Mouse (Mus musculus): ENCODE measurements at regions not wholly inside any gene's neighbourhood (a gene's known extent, or its start where the extent isn't known, plus 50 kb on each side); places are given as distances from the start of the nearest gene placed in this dataset.

DNA sequence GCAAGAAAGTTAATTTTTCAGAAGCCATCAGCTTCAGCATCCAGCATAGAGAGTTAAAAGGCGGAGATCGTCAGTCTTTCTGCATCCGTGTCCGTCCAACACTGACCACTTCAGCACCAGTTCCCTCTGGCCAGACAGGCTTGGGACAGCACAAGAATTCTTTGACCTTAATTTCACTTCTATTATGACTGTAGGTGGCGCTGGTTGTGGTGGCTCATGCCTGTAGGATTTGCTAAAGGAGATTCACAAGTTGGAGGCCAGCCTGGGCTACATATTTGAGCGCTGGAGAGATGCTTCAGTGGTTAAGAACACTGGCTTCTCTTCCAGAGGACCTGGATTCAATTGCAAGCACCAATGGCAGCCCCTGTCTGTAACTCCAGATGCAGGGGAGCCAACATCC, 66.0 kb downstream of the Amer2 start:
- intact Hi-C loops (cut with DNase I): no loop called here

DNA sequence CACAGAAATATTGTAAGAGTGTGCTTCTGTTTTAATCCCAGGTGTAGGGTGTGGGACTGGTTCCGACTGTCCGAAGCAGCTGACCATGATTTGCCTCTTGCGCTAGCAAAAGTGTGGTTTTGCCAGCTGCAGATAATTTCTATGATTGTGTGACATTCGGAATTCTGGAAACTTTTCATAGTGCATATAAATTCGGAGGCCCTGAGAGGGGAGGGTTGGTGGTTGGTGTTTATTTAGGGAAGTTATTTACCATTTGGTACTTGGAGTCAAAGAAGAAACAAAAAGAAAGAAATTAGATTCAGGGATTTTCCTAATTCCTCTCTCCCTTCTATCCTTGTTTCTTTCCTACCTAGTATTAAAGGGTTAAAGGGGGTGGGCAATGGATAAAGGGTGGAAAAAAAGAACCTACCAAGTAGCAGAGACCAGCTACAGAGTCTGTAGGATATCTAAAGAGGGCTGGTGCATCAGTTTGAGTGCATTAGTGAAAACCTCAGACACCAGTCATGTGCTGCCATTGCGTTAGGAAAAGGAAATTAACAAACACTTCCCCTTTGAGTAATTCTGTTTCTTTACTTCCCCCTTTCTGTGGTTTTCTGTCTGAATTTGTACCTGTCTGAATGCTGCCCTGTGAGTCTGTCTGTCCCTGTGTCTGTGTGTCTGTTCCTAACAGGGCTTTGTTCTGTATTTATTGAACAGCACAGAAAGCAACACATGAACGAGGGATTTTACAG, 70.9 kb downstream of the Amer2 start:
- intact Hi-C loops (cut with DNase I): no loop called here
- no peak for DNase-seq (ENCODE audit: extremely low spot score in 1 of 2, low spot score in 2 of 2)

More for the DNA sequence above, 66.0 kb downstream of the Amer2 start:
- no peak for DNase-seq (ENCODE audit: extremely low spot score in 1 of 2, low spot score in 2 of 2)

- intact Hi-C loops (cut with DNase I): no loop called here
- no peak for DNase-seq (ENCODE audit: extremely low spot score in 1 of 2, low spot score in 2 of 2)
Observed at GRCm38 (mm10) chr14:60444552-60444937, 71.5 kb downstream of the Amer2 start.

DNA sequence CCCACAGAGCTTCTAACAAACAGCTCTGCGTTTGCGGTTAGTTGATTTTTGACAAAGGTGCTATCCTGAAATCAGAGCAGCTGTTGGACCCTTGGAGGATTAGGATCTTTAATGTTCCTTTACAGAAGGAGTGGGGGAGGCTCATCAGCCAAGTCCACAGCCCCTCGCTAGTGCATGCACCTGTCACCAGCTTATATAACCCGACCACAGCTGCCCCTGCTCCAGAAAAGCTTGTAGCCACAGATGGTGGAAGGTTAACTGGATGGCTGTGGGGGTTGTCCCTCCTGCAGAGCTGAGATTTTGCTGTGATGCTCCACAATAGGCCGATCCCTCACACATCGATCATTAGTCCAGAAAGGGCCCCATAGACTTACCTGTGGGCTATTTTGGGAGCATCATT, 73.0 kb downstream of the Amer2 start:
- DNase-seq (ENCODE audit: extremely low spot score in 1 of 2, low spot score in 2 of 2): no peak
- intact Hi-C loops (cut with DNase I): no loop called here

- no peak for DNase-seq (ENCODE audit: extremely low spot score in 1 of 2, low spot score in 2 of 2)
- intact Hi-C loops (cut with DNase I): no loop called here
Observed at GRCm38 (mm10) chr14:60451216-60451615, 78.2 kb downstream of the Amer2 start.

- DNase-seq (ENCODE audit: extremely low spot score in 1 of 2, low spot score in 2 of 2): no peak
- intact Hi-C loops (cut with DNase I): no loop called here
Observed at GRCm38 (mm10) chr14:60451684-60452083, 78.6 kb downstream of the Amer2 start.

GRCm38 (mm10) chr14:60456767-60457166, 83.7 kb downstream of the Amer2 start:
- intact Hi-C loops (cut with DNase I): no loop called here
- DNase-seq (ENCODE audit: extremely low spot score in 1 of 2, low spot score in 2 of 2): no peak

GRCm38 (mm10) chr14:60484996-60485888, 112.2 kb downstream of the Amer2 start:
- intact Hi-C loops (cut with DNase I): no loop called here
- peak; percentile 64 to 87 for DNase-seq (ENCODE audit: extremely low spot score in 1 of 2, low spot score in 2 of 2)

DNA sequence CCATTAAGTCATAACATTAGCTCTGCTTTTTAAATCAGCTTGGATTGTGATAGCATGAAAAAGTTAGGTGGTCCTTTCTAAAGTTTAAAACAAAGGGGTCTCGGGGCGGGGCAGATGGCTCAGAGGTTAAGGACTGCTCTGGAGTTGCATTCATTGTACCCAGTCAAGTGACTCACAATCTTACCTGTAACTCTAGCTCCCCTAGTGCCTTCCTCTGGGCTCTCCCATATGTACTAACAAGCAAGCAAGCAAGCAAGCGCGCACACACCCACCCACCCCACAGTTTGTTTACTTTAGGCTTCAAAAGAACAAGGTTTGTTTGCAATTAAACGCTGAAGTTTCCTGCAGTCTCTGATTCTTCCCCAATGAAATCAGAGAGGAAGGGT, 112.8 kb downstream of the Amer2 start:
- DNase-seq (ENCODE audit: extremely low spot score in 1 of 2, low spot score in 2 of 2): no peak
- intact Hi-C loops (cut with DNase I): no loop called here

- intact Hi-C loops (cut with DNase I): no loop called here
- DNase-seq (ENCODE audit: extremely low spot score in 1 of 2, low spot score in 2 of 2): no peak
Observed at GRCm38 (mm10) chr14:60486278-60486935, 113.3 kb downstream of the Amer2 start.

DNA sequence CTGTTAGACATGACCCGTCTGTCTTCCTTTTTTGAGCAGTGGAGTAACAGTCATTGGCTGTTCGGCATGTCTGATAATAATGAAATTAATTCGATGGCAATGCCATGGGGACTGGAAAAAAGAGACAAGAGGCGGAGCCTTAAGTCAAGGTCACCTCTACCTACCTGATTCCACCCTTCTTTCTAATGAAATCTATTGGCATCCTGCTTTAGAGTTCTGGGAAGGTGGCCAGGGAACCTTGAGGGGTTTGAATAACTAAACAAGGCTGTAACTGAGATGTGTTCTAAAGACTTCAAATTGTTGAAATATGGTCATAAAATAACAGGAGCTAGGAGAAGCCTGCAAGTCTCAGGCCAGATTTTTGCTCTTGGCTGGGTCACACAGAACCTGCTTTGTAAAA, 116.1 kb downstream of the Amer2 start:
- intact Hi-C loops (cut with DNase I): no loop called here
- DNase-seq (ENCODE audit: extremely low spot score in 1 of 2, low spot score in 2 of 2): no peak

- DNase-seq (ENCODE audit: extremely low spot score in 1 of 2, low spot score in 2 of 2): no peak
- intact Hi-C loops (cut with DNase I): no loop called here
Observed at GRCm38 (mm10) chr14:60490886-60491285, 117.8 kb downstream of the Amer2 start.

DNA sequence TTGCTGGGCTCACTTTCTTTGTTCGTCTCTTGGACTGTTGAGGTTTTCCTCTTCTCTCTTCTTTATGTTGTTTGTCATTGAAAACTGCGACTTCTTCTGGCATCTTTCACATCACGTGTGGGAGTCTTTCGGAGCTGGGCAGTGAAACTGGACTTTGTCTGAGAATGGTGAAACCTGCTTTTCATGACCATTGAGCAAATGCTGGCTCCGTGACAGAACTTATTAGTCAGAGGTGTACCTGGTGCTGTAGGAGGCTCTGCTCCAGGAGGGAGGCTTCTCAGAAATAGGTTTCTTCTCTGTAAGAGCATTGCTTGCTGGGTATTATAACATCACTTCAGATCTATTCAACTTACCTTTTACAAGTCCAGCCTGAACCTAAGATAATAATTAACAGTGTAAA, 122.4 kb downstream of the Amer2 start:
- intact Hi-C loops (cut with DNase I): no loop called here

GRCm38 (mm10) chr14:60502552-60502951, 129.5 kb downstream of the Amer2 start:
- intact Hi-C loops (cut with DNase I): no loop called here
- no peak for DNase-seq (ENCODE audit: extremely low spot score in 1 of 2, low spot score in 2 of 2)

More for the DNA sequence above, 122.4 kb downstream of the Amer2 start:
- DNase-seq (ENCODE audit: extremely low spot score in 1 of 2, low spot score in 2 of 2): no peak

- intact Hi-C loops (cut with DNase I): no loop called here
Observed at GRCm38 (mm10) chr14:60505066-60505465, 128.7 kb upstream of the Spata13 start.

GRCm38 (mm10) chr14:60506296-60506695, 127.5 kb upstream of the Spata13 start:
- no peak for DNase-seq (ENCODE audit: extremely low spot score in 1 of 2, low spot score in 2 of 2)
- intact Hi-C loops (cut with DNase I): no loop called here

More at GRCm38 (mm10) chr14:60505066-60505465, 128.7 kb upstream of the Spata13 start:
- DNase-seq (ENCODE audit: extremely low spot score in 1 of 2, low spot score in 2 of 2): no peak

DNA sequence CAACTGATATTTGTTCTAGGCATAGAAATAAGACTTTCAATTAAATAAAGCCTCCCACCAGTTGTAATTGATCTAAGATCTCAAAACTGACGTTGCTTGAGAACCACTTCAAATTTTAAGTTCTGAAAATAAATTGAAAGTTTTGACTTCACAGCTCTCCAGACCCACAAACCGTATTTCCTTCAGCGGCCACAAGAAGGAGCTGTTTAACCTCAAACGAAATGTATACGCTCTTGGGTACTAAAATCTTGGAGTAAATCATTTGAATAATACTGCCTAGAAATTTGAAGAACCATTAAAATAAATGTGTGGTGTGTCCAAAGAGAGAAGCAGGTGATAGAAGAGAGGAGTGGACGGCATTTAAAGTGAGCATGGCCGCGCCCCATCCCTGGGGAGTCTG, 120.2 kb upstream of the Spata13 start:
- intact Hi-C loops (cut with DNase I): loop anchor here (10.0 kb wide), 1 partner anchor 611 kb away; no protein-coding TSS in a partner anchor
- peak in 1 of 2 experiments; percentile 26 for DNase-seq (ENCODE audit: extremely low spot score in 1 of 2, low spot score in 2 of 2)

- intact Hi-C loops (cut with DNase I): loop anchor here (5.0 to 10.0 kb wide), 2 partner anchors 257 to 610 kb away; no protein-coding TSS in a partner anchor
- peak in 1 of 2 experiments; percentile 19 for DNase-seq (ENCODE audit: extremely low spot score in 1 of 2, low spot score in 2 of 2)
Observed at GRCm38 (mm10) chr14:60515094-60515786, 118.6 kb upstream of the Spata13 start.

GRCm38 (mm10) chr14:60517891-60518290, 115.9 kb upstream of the Spata13 start:
- peak in 1 of 2 experiments; percentile 7 for DNase-seq (ENCODE audit: extremely low spot score in 1 of 2, low spot score in 2 of 2)
- intact Hi-C loops (cut with DNase I): loop anchor here (5.0 to 10.0 kb wide), 2 partner anchors 254 to 607 kb away; no protein-coding TSS in a partner anchor
